In genomic region chr9:67534420-67534819, GRCm38 (mm10) we compare ENCODE assay signal across 15 mouse cellular contexts. TPM values are rescaled to one million over a fixed set of nuclear protein-coding genes. Genes with fewer than 3 reads are reported as not detected.
DNase-seq lines count a peak whose midpoint lies in the region; ATAC-seq and TF ChIP-seq lines count a peak whose summit lies in the region.
"Had no signal": no experiment of that assay in that cellular context is flagged by ENCODE, and none has a peak within 500 bp of the region (broad histone marks: within the 10 kb centered on the region; RNA-seq: fewer than 3 reads in every experiment).

No protein-coding gene starts in this region.

- DNase-seq in adrenal gland, adult 2 months: peak; percentile 19
- no peak for DNase-seq in adrenal gland, postnatal 4 days (ENCODE audit: low spot score in 2 of 2)
- DNase-seq in kidney, adult 2 months: peak; percentile 30
- DNase-seq in kidney, adult 11 months: no peak
- DNase-seq in adipocyte (ENCODE audit: low spot score): peak; percentile 81
- no peak for DNase-seq in spleen, adult 12 weeks (ENCODE audit: low spot score)
- no peak for DNase-seq in embryo, embryonic 11 days
- DNase-seq: cerebellum, adult 18-20 months; heart, adult 18-20 months; kidney, postnatal 10 days; thymus, postnatal 4 days had no signal

- peak; percentile 88 for ATAC-seq in lung, embryonic 16.5 days (ENCODE audit: low read depth)
- ATAC-seq: hindbrain, postnatal 0 days; midbrain, embryonic 16.5 days had no signal

- no peak for TF ChIP-seq CTCF in kidney, adult 2 months (conservative IDR thresholded peaks at IDR 0.05; ENCODE audit: insufficient read depth, insufficient read length, low read depth, low read length)

- H3K9ac ChIP-seq in lung, embryonic 16.5 days (ENCODE audit: low read length): no peak overlapping the region

- H3K36me3 ChIP-seq in kidney, adult 2 months (ENCODE audit: control insufficient read depth, insufficient read depth, low read length): no peaks in the 10 kb centered on the region
- H3K36me3 ChIP-seq in lung, embryonic 16.5 days (ENCODE audit: control insufficient read depth, insufficient read depth, low read length): no peaks in the 10 kb centered on the region

- H3K9me3 ChIP-seq in lung, embryonic 16.5 days (ENCODE audit: control insufficient read depth, low read length): no peaks in the 10 kb centered on the region

- no peak overlapping the region for H3K27ac ChIP-seq in kidney, adult 2 months (ENCODE audit: insufficient read depth, low read depth, low read length)
- no peak overlapping the region for H3K27ac ChIP-seq in lung, embryonic 16.5 days (ENCODE audit: low read length)
- H3K27ac ChIP-seq: hindbrain, postnatal 0 days; macrophage had no signal

- no peak for TF ChIP-seq POLR2A in kidney, adult 2 months (IDR thresholded peaks at IDR 0.05; ENCODE audit: low read depth, low read length)

- H3K4me1 ChIP-seq in kidney, adult 2 months (ENCODE audit: control insufficient read depth, insufficient read depth, low read length): peaks cover 7% of the 10 kb centered on the region; the same call in 1 of the 2 replicates
- H3K4me1 ChIP-seq in lung, embryonic 16.5 days (replicated peaks; ENCODE audit: control insufficient read depth, insufficient read depth, low read length): peaks cover 10% of the 10 kb centered on the region; the same call in 1 of the 2 replicates

- no peak overlapping the region for H3K4me2 ChIP-seq in lung, embryonic 16.5 days (ENCODE audit: low read depth, low read length)

- WGBS in kidney, adult 2 months: 69% methylated on average over 7 of the region's 7 CpGs
- WGBS in lung, embryonic 16.5 days: 23% methylated on average over 7 of the region's 7 CpGs

- H3K27me3 ChIP-seq in kidney, adult 2 months (replicated peaks; ENCODE audit: control insufficient read depth, insufficient read depth, low read length): no peaks in the 10 kb centered on the region
- no peaks in the 10 kb centered on the region for H3K27me3 ChIP-seq in lung, embryonic 16.5 days (ENCODE audit: control insufficient read depth, insufficient read depth, low read depth, low read length)

- H3K4me3 ChIP-seq in kidney, adult 2 months (ENCODE audit: insufficient read depth, low read depth, low read length): no peak overlapping the region
- H3K4me3 ChIP-seq in lung, embryonic 16.5 days (ENCODE audit: low read length): no peak overlapping the region

RNA-seq across cellular contexts. Expression of gene Tln2, which starts 25.1 kb away (rescaled TPM):
- 10 to 100 TPM; 21.7 to 24.7 TPM for total RNA-seq in adrenal gland, adult 2 months (2021)
- 12.7 and 12.8 TPM in 2 replicates for polyA plus RNA-seq in adrenal gland, adult 2 months (2012; rRNA removed)
- total RNA-seq in adrenal gland, postnatal 4 days (2021): 10 to 100 TPM; 42.4 to 46.0 TPM
- 113 and 129 TPM in 2 replicates for polyA plus RNA-seq in kidney, adult 2 months (2012; rRNA removed)
- 9.9 and 11.1 TPM in 2 replicates for polyA plus RNA-seq in lung, embryonic 16.5 days (2015; fragmentation: Nextera tagmentation; extraction: Ambion mirVana)

Comparison
In these comparisons a context has a peak if more than half of its experiments do, and no peak if none do; other contexts are left out.
1. DNase-seq: peak in adrenal gland, adult 2 months (single experiment), kidney, adult 2 months (single experiment) and adipocyte (single experiment); none in adrenal gland, postnatal 4 days (0 of 2), kidney, adult 11 months (single experiment), spleen, adult 12 weeks (single experiment) and embryo, embryonic 11 days (single experiment).